Mouse (Mus musculus) heart, postnatal 0 days (tissue): ENCODE measurements around the gene Mlh3.

Experiments used
- CTCF ChIP-seq: IDR thresholded peaks from 2 replicates; pipeline ENCODE4 v1.5.1; 2016; ENCODE audit warnings: antibody characterized with exemption, control low read depth, low read depth
- EP300 ChIP-seq: IDR thresholded peaks from 2 replicates; pipeline ENCODE4 v1.6.1; 2016; ENCODE audit warnings: antibody characterized with exemption, low read depth

DNA sequence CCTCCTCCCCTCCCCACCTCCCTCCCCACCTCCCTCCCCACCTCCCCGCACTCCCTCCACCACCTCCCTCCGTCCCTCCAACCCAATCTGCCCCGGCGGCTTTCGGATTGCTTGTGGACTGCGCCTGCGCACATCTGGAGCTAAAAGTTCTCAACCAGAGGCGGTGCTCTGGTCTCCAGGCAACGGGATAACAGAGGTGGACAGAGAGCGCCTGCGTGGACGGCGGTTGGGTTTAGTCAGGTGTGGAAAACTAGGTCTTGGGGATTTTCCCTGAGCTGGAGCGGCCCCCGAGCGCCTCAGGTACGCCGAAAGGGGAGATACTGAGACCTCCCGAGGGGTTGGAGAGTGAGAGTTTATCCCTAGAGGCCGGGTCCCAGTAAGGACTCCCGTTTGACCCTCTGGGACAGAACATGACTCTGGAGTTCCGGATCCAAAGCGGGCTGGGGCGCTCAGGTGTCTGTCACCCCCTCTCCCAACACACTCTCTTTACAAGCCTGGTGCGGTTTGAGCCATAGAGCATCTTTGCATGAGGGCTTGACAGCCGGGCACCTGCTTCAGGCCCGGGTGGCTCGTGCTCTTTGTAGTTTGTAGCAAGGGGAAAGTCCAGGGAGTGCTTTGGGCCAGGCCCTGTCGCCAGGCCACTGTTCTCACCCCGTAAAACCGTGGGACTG, 18.2 kb upstream of the Mlh3 start, which contains the start of gene Zc2hc1c:
- TF ChIP-seq CTCF (no peak), EP300 (no peak)
